Mouse (Mus musculus): Measurements from ENCODE around the gene Gm10073. TPM values are rescaled to one million over a fixed set of nuclear protein-coding genes. Genes with fewer than 3 reads are reported as not detected.

Gene Gm10073
- polyA plus RNA-seq (2015; fragmentation: Nextera tagmentation; extraction: Ambion mirVana), result 9.7 and 11.6 TPM in 2 replicates

DNA sequence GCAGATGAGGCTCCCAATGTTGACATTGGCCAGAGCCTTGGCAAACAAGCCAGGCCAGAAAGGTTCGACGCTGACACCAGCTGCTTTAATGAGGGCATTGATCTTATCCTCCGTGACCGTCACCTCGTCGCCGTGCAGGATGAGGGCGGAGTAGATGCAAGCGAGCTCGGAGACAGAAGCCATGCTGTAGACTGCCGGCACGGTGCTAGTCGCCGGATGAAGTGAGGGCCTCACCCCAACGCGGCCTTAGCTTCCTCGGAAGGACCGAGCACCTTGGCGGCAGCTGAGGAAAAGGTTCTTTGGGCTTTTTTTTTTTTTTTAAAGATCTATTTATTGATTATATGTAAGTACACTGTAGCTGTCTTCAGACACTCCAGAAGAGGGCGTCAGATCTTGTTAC is at the start of gene Gm10073:
Gene Gm10073 (minus strand): TSS at position 294 of the 400 bp plus-strand sequence.

DNA sequence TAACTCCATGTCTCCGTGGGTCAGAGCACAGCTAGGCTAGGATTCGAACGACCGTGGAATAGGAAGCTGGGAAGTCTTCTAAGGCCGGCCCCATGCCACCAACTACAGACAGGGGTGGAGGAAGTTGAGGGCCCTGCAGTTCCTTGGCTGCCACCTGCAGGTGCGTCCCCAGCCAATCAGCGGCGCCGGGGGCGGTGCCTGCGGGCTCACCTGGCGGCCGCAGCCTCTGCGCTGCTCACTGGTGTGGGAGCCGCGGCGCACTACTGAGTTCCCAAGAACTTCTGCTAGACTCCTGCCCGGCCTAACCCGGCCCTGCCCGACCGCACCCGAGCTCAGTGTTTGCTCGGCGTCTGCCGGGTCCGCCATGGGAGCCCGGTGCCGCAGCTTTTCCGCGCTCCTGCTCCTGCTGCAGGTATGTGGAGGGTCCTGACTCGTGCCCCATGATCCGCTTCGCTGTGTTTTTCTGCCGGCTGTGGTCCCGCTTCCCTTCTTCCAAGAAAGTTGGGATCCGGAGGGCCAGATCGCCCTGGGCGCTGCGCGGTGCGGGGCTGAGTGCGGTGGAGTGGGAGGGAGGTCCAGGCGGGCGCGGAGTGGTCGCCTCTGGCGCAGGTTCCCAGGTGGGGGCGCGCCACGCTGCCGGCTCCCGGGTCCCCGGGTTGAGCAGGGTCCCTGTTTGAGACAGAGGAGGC is 30.0 kb upstream of the Gm10073 start, which contains the start of gene Cdh1:
Gene Cdh1 (plus strand): TSS at position 221 of the 689 bp plus-strand sequence.

Other genes starting within 250 kb of the Gm10073 start
- gene Smpd3, start 235.5 kb downstream of the Gm10073 start, polyA plus RNA-seq (2015; fragmentation: Nextera tagmentation; extraction: Ambion mirVana), result 9.4 and 11.1 TPM in 2 replicates
- 9.9 and 11.1 TPM in 2 replicates for gene Zfp90, start 158.1 kb downstream of the Gm10073 start, polyA plus RNA-seq (2015; fragmentation: Nextera tagmentation; extraction: Ambion mirVana)
- gene 6030452D12Rik, start 72.9 kb downstream of the Gm10073 start, polyA plus RNA-seq (2015; fragmentation: Nextera tagmentation; extraction: Ambion mirVana), result not detected in 2 replicates
- 28.5 and 33.9 TPM in 2 replicates for gene Cdh3, start 62.6 kb downstream of the Gm10073 start, polyA plus RNA-seq (2015; fragmentation: Nextera tagmentation; extraction: Ambion mirVana)
- 65.5 and 76.7 TPM in 2 replicates for gene Cdh1, start 29.9 kb upstream of the Gm10073 start, polyA plus RNA-seq (2015; fragmentation: Nextera tagmentation; extraction: Ambion mirVana)
- 4.7 and 5.2 TPM in 2 replicates for gene Tango6, start 109.6 kb upstream of the Gm10073 start, polyA plus RNA-seq (2015; fragmentation: Nextera tagmentation; extraction: Ambion mirVana)